Mouse (Mus musculus): ENCODE data around the gene Tcf7l2.

DNA sequence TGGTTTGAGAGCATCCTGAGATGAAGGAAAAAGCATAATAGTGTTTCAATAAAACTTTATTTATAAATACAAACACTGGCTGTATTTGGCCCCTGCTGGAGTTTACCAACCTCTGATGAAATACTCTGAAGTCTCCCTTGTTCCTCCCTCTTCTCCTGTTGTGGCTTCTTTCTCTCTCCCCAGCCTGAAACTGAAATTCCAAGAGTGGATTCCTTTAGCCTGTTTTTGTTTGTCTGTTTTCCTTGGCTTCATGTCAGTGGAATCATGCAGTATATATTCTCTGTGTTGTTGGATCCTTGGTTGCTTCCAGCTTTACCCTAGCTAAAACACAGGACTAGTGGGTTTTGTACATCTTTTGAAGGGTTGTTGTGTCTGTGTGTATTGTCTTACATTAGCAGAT is 16.5 kb downstream of the Tcf7l2 start:
- TF ChIP-seq ZC3H11A (IDR thresholded peaks at IDR 0.05; ENCODE audit: borderline replicate concordance, low read depth, low read length) (no peak), CHD2 (IDR thresholded peaks at IDR 0.05; ENCODE audit: low read depth, low read length) (no peak), HCFC1 (IDR thresholded peaks at IDR 0.05; ENCODE audit: borderline replicate concordance, insufficient read depth, low read length) (no peak), MAFK (IDR thresholded peaks at IDR 0.05; ENCODE audit: insufficient read depth, low read depth, low read length) (no peak)

All from ES-E14 (cell line).